Mouse (Mus musculus) brain, embryonic 14.5 days (tissue): ENCODE data around the gene Sirt4.

Experiments used
- CTCF ChIP-seq: fragments of 200-500 bp; IDR thresholded peaks from 2 replicates; pipeline ENCODE4 v1.5.1; 2012; ENCODE audit warnings: inconsistent platforms, mild to moderate bottlenecking, moderate library complexity, borderline replicate concordance; ENCODE audit not compliant: insufficient read depth, insufficient read length; ENCODE audit errors: extremely low read depth
- POLR2A ChIP-seq: fragments of 200-500 bp; IDR thresholded peaks from 2 replicates; pipeline ENCODE4 v1.6.1; 2012; ENCODE audit warnings: mild to moderate bottlenecking, inconsistent platforms, borderline replicate concordance; ENCODE audit not compliant: poor library complexity, insufficient read depth, insufficient read length, severe bottlenecking; ENCODE audit errors: extremely low read depth

- TF ChIP-seq CTCF (no peak), POLR2A (no peak)
Measured at GRCm38 (mm10) chr5:115483385-115483784, 1.1 kb downstream of the Sirt4 start.
